Mouse (Mus musculus) embryonic fibroblast, embryonic 13.5 days (primary cell): ENCODE data around the gene Slc38a4.

Source experiments
- CTCF ChIP-seq: IDR thresholded peaks from 2 replicates; pipeline ENCODE4 v1.5.1; 2011; ENCODE audit warnings: mild to moderate bottlenecking, control low read depth, low read length, moderate library complexity, borderline replicate concordance; ENCODE audit not compliant: insufficient read depth
- POLR2A ChIP-seq: IDR thresholded peaks from 2 replicates; pipeline ENCODE4 v1.6.1; 2011; ENCODE audit warnings: low read depth, mild to moderate bottlenecking, control low read depth, low read length, moderate library complexity

GRCm38 (mm10) chr15:97060102-97060501 lies 4.3 kb upstream of the Slc38a4 start:
- TF ChIP-seq POLR2A (no peak), CTCF (no peak)
